Mouse (Mus musculus) c-Kit-positive CD71-positive TER-119-positive erythroid progenitor cells, embryonic 14.5 days (primary cell): ENCODE measurements around the gene Tex46.
A peak's percentile ranks its signal among the peaks of the same experiment; 100 is the strongest.

Experiments used
- DNase-seq: peaks from one replicate; pipeline ENCODE4 v3.0.0-alpha.2; 2013; ENCODE audit warnings: low spot score

Gene Tex46

GRCm38 (mm10) chr4:136631237-136631994 lies 21.2 kb downstream of the Tex46 start:
- no peak for DNase-seq

- DNase-seq: no peak
These were observed 25.8 kb downstream of the Tex46 start for GRCm38 (mm10) chr4:136635995-136636394.

GRCm38 (mm10) chr4:136636511-136636910 lies 26.3 kb downstream of the Tex46 start:
- no peak for DNase-seq

GRCm38 (mm10) chr4:136636983-136637562 lies 26.8 kb downstream of the Tex46 start:
- no peak for DNase-seq

GRCm38 (mm10) chr4:136637563-136638229 lies 27.5 kb downstream of the Tex46 start:
- DNase-seq: no peak

- no peak for DNase-seq
These were observed 28.1 kb downstream of the Tex46 start for GRCm38 (mm10) chr4:136638230-136638750.

GRCm38 (mm10) chr4:136638890-136639289 lies 28.7 kb downstream of the Tex46 start:
- no peak for DNase-seq

- DNase-seq: peak; percentile 62
These were observed 38.8 kb downstream of the Tex46 start for GRCm38 (mm10) chr4:136648922-136649479.

GRCm38 (mm10) chr4:136649480-136650196 lies 39.4 kb downstream of the Tex46 start:
- DNase-seq: no peak

GRCm38 (mm10) chr4:136650261-136650660 lies 40.0 kb downstream of the Tex46 start:
- no peak for DNase-seq

- DNase-seq: no peak
These were observed 41.1 kb downstream of the Tex46 start for GRCm38 (mm10) chr4:136651357-136651811.

GRCm38 (mm10) chr4:136651882-136652527 lies 41.8 kb downstream of the Tex46 start:
- DNase-seq: no peak

GRCm38 (mm10) chr4:136652528-136652910 lies 42.3 kb downstream of the Tex46 start:
- no peak for DNase-seq

- DNase-seq: no peak
These were observed 42.8 kb downstream of the Tex46 start for GRCm38 (mm10) chr4:136653019-136653418.

- no peak for DNase-seq
These were observed 43.5 kb downstream of the Tex46 start for GRCm38 (mm10) chr4:136653692-136654234.

GRCm38 (mm10) chr4:136657914-136658313 lies 47.7 kb downstream of the Tex46 start:
- no peak for DNase-seq
